Mouse (Mus musculus) lung, embryonic 14.5 days (tissue): ENCODE results near the gene Ppif. TPM values are rescaled to one million over a fixed set of nuclear protein-coding genes. Genes with fewer than 3 reads are reported as not detected.

Experiments
- ATAC-seq: fragments of 200-750 bp; cut with Nextera tagmentation; 2 replicates; pipeline ENCODE4 v1.8.0; 2017; ENCODE audit warnings: mild to moderate bottlenecking, moderate TSS enrichment, moderate library complexity; ENCODE audit not compliant: insufficient read depth
- DNase-seq: peaks from one replicate; pipeline ENCODE4 v3.0.0-alpha.2; 2015
- H3K27ac ChIP-seq: fragments of 300-500 bp; sonication (generic); 2 replicates; pipeline ENCODE4 v1.5.1; 2014; ENCODE audit warnings: low read depth, mild to moderate bottlenecking, moderate library complexity
- H3K27me3 ChIP-seq: fragments of 300-500 bp; sonication (generic); 2 replicates; pipeline ENCODE4 v1.6.1; 2014; ENCODE audit warnings: low read length, control low read depth; ENCODE audit not compliant: insufficient read depth
- H3K36me3 ChIP-seq: fragments of 300-500 bp; sonication (generic); 2 replicates; pipeline ENCODE4 v1.6.1; 2014; ENCODE audit warnings: control low read depth; ENCODE audit not compliant: insufficient read depth
- H3K4me1 ChIP-seq: fragments of 300-500 bp; sonication (generic); 2 replicates; pipeline ENCODE4 v1.6.1; 2014; ENCODE audit warnings: antibody characterized with exemption, control low read depth; ENCODE audit not compliant: insufficient read depth
- H3K4me2 ChIP-seq: fragments of 300-500 bp; sonication (generic); 2 replicates; pipeline ENCODE4 v1.6.1; 2014; ENCODE audit warnings: mild to moderate bottlenecking
- H3K4me3 ChIP-seq: fragments of 300-500 bp; sonication (generic); 2 replicates; pipeline ENCODE4 v1.5.1; 2014; ENCODE audit warnings: low read depth, low read length
- H3K9ac ChIP-seq: fragments of 300-500 bp; sonication (generic); 2 replicates; pipeline ENCODE4 v1.6.1; 2014
- H3K9me3 ChIP-seq: fragments of 300-500 bp; sonication (generic); 2 replicates; pipeline ENCODE4 v1.6.1; 2016; ENCODE audit warnings: low read depth, low read length, control low read depth
- CTCF ChIP-seq: IDR thresholded peaks from 2 replicates; pipeline ENCODE4 v1.5.1; 2016; ENCODE audit warnings: antibody characterized with exemption, low read depth
- WGBS: fragments of 180-500 bp; shearing (Covaris S2); extraction: QIAGEN DNeasy Blood & Tissue Kit; methylation state at CpG from one replicate; pipeline ENCODE4 v1.1.7; 2014; 5-methylcytosine and 5-hydroxymethylcytosine counted together
- polyA plus RNA-seq: library from polyadenylated mRNA; unstranded; fragments of >200 nt; fragmentation: Nextera tagmentation; extraction: Ambion mirVana; gene quantifications from 2 replicates; pipeline ENCODE4 v1.2.1, GENCODE M21; 2014

The Ppif gene
- polyA plus RNA-seq, 1 experiment from 2014 or later, result 29.2 TPM

DNA sequence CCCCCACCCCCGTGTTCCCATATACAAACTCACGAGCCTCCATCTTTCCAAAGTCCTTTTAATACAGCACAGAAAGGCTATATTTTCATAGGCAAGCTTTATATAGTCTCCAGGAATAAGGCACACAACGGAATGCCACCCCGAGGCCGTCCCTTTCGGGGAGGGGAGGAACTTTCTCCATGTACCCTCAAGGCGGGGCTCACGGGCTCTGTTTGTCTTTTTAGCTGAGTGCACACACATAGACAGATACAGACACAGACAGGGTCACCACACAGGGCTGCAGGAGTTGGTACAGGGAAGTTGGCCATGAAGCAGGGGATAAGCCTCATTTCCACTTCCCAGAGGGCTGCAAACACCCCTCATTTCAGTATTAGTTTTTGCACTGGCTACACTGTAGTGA lies 17.6 kb downstream of the Ppif start:
- no peak overlapping the region for H3K9ac ChIP-seq
- peak; percentile 49 for DNase-seq
- 22% methylated on average over 8 of the region's 8 CpGs for WGBS
- peaks cover 24% of the 10 kb centered on the region; the same call in 1 of the 2 replicates for H3K36me3 ChIP-seq
- H3K4me1 ChIP-seq, result peaks cover 21% of the 10 kb centered on the region
- no peak; the same call in 1 of the 2 replicates for ATAC-seq
- no peak overlapping the region for H3K4me3 ChIP-seq
- H3K27me3 ChIP-seq, result no peaks in the 10 kb centered on the region
- no peaks in the 10 kb centered on the region for H3K9me3 ChIP-seq
- H3K4me2 ChIP-seq, result 0 out of 2 replicates have a peak overlapping the region, but pooled peaks have one; percentile 3
- peak; percentile 12; the same call in 1 of the 2 replicates for TF ChIP-seq CTCF
- H3K27ac ChIP-seq, result peak overlapping the region; percentile 78; the same call in 1 of the 2 replicates

DNA sequence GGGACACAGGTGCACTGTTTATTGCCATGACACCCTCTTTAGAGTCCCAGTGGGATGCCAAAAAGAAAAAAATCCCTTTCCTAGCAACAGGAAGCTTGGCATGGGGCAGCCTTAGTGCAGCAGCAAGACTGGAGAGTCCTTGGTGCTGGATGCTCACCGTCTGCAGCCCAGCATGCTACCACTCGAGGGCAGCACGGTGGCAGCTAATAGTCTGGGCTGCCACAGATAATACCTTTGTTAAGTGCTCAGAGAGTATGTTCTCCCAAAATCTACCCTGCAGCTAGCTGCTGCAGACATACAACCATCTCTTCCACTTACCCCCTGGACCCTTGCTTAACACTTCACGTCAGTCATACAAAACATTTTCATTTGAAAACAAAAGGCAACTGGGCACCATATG lies 19.5 kb downstream of the Ppif start:
- DNase-seq (peak; percentile 61), ATAC-seq (no peak)
- TF ChIP-seq CTCF, result peak; percentile 67
- Histone ChIP-seq H3K9me3 (no peaks in the 10 kb centered on the region), H3K27ac (no peak overlapping the region), H3K4me2 (no peak overlapping the region), H3K9ac (no peak overlapping the region), H3K27me3 (no peaks in the 10 kb centered on the region), H3K4me3 (no peak overlapping the region), H3K4me1 (peaks cover 28% of the 10 kb centered on the region), H3K36me3 (peaks cover 24% of the 10 kb centered on the region; the same call in 1 of the 2 replicates)
- WGBS, result 25% methylated on average over 4 of the region's 4 CpGs

DNA sequence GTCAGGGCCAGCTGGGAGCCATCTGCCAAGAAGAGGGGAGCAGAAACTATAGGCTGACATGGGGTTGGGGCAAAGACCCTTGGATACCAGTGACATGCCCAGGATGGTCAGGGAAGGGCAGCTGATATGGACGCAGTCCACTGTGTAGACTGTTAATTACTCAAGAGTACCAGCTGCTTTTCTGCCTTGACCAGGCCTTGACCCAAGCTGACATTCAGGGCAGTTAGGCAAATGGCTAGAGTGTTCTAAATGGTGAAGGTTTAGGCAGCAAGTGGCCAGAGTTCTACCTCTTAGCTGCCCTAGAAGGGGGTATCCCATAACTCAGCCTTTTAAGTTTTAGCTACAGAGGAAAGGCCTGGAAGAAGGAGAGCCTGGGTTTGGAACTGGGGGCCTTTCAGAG lies 22.6 kb downstream of the Ppif start:
- H3K4me3 ChIP-seq, result no peak overlapping the region
- peaks cover 18% of the 10 kb centered on the region for H3K4me1 ChIP-seq
- H3K9me3 ChIP-seq, result no peaks in the 10 kb centered on the region
- WGBS, result 68% methylated on average over 1 of the region's 1 CpGs
- H3K4me2 ChIP-seq, result no peak overlapping the region
- no peak for DNase-seq
- H3K27ac ChIP-seq, result no peak overlapping the region
- no peak for ATAC-seq
- no peak overlapping the region for H3K9ac ChIP-seq
- TF ChIP-seq CTCF, result no peak
- no peaks in the 10 kb centered on the region for H3K27me3 ChIP-seq
- H3K36me3 ChIP-seq, result peaks cover 35% of the 10 kb centered on the region; the same call in 1 of the 2 replicates

DNA sequence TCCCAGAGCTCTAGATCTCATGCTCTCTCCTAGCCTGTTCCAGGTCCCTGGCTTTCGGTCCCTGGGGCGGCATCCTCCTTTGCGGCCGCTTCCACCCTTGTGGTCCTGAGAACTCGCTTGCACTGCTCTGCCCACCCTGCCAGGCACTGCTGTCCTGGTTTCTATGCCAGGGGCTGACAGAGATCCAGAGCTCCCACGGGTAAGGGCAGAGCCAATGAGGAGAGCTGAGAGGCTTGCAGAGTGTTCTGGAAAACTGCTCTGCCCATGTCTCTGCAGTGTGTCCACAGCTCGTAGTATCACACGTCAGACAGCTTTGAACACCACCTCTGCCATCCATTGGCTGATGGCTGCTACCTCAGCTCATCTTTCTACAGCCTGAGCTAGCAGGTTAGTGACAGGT lies 23.8 kb downstream of the Ppif start:
- ATAC-seq, result no peak
- Histone ChIP-seq H3K4me1 (peaks cover 18% of the 10 kb centered on the region), H3K9me3 (no peaks in the 10 kb centered on the region), H3K27me3 (no peaks in the 10 kb centered on the region), H3K36me3 (peaks cover 37% of the 10 kb centered on the region; the same call in 1 of the 2 replicates), H3K27ac (peak overlapping the region; percentile 86; the same call in 1 of the 2 replicates), H3K4me2 (no peak overlapping the region), H3K4me3 (no peak overlapping the region), H3K9ac (no peak overlapping the region)
- WGBS, result 77% methylated on average over 8 of the region's 8 CpGs
- TF ChIP-seq CTCF, result no peak
- DNase-seq, result no peak

DNA sequence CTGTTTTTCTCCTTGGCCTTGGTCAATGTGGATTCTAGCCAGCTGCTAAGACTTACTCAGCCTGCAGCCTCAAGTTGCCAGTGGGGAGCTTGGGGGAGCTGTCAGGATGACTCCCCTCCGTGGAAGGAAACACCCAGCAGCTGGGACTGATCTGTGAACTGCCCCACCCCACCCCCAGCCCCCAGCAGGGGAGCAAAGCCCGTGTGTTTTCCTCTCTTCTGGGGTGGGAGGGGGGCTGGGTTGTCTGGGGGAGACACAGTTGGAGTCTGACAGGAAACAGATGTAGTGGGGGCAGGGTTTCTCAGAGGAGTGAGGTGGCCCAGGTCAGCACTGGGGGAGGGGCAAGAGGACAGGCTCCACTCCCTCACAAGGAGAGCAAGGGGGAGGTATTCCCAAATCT lies 24.5 kb downstream of the Ppif start:
- Histone ChIP-seq H3K4me1 (peaks cover 18% of the 10 kb centered on the region), H3K4me2 (no peak overlapping the region), H3K27me3 (no peaks in the 10 kb centered on the region), H3K9me3 (no peaks in the 10 kb centered on the region), H3K4me3 (no peak overlapping the region), H3K9ac (no peak overlapping the region; the same call in 1 of the 2 replicates), H3K27ac (peak overlapping the region; percentile 86), H3K36me3 (peaks cover 37% of the 10 kb centered on the region; the same call in 1 of the 2 replicates)
- peak; percentile 86 for ATAC-seq
- peak; percentile 84 for DNase-seq
- TF ChIP-seq CTCF, result no peak
- 5% methylated on average over 2 of the region's 2 CpGs for WGBS

DNA sequence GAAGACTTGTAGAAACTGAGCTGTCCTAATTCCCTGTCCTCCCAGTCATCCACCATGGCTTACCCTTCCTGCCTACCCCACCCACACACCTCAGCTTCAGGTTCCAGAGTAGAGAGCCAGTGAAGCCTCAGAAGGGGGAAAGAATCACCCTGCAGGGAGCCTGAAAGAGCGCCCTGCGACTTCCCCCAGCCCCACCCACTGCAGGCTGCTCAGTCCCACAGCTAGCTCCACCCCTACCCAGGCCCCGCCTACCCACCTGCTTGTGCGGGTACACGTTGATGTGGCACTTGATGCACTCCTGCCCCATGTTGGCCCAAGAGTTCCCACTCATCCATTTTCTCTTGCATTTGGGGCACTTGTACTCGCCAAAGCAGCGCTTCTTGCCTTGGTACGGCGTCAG lies 25.4 kb downstream of the Ppif start:
- no peaks in the 10 kb centered on the region for H3K27me3 ChIP-seq
- H3K9ac ChIP-seq, result no peak overlapping the region
- ATAC-seq (no peak), DNase-seq (no peak)
- H3K9me3 ChIP-seq, result no peaks in the 10 kb centered on the region
- H3K4me3 ChIP-seq, result no peak overlapping the region
- H3K36me3 ChIP-seq, result peaks cover 32% of the 10 kb centered on the region; the same call in 1 of the 2 replicates
- peaks cover 19% of the 10 kb centered on the region for H3K4me1 ChIP-seq
- H3K4me2 ChIP-seq, result no peak overlapping the region
- H3K27ac ChIP-seq, result peak overlapping the region; percentile 86
- WGBS, result 48% methylated on average over 9 of the region's 9 CpGs
- TF ChIP-seq CTCF, result no peak

DNA sequence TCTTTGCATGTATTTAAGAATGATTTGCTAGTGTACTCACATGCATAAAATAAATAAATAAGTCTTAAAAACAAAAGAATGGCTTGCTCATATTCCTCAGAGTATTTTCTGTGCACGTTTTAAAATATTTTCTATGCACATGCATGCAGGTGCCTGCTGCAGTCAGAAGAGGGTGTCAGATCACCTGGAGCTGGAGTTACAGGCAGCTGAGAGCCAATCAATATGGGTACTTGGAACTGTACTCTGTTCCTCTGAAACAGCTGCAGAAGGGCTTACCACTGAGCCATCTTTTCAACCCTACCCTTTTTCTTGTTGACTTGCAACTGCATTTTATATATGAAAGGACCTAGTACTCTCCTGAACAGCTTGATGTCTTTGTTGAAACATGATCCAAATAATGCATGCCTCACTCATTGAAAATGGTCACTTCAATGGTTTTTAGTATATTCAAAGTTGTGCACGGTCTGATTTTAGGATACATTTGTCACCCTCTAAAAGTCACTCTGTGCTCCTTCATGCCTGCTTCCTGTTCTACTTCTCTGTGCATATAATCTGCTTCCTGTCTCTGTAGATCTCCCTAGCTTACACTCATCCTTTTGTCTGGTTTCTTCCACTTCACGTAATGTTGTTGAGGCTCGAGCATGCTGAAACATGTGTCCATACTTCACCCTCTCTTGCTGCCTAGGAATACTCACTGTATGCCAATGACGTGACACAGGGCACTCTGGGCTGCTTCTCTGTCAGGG lies 27.2 kb downstream of the Ppif start:
- no peak overlapping the region for H3K9ac ChIP-seq
- H3K9me3 ChIP-seq, result no peaks in the 10 kb centered on the region
- H3K4me3 ChIP-seq, result no peak overlapping the region
- no peak for TF ChIP-seq CTCF
- 72% methylated on average over 5 of the region's 5 CpGs for WGBS
- H3K4me2 ChIP-seq, result no peak overlapping the region
- no peaks in the 10 kb centered on the region for H3K27me3 ChIP-seq
- ATAC-seq, result no peak
- H3K27ac ChIP-seq, result no peak overlapping the region
- DNase-seq, result no peak
- peaks cover 36% of the 10 kb centered on the region for H3K4me1 ChIP-seq
- H3K36me3 ChIP-seq, result peaks cover 18% of the 10 kb centered on the region; the same call in 1 of the 2 replicates
